Mouse (Mus musculus) heart, adult 2 months (tissue): ENCODE measurements around the gene Stat6.

Source experiments
- CTCF ChIP-seq: fragments of 200-600 bp; IDR thresholded peaks from 2 replicates; pipeline ENCODE4 v1.8.1; 2022; ENCODE audit warnings: antibody characterized with exemption, mild to moderate bottlenecking, moderate library complexity
- EP300 ChIP-seq: fragments of 200-500 bp; IDR thresholded peaks from 2 replicates; pipeline ENCODE4 v1.6.1; 2011; ENCODE audit warnings: low read depth, low read length, control low read depth; ENCODE audit not compliant: insufficient read depth

- TF ChIP-seq CTCF (no peak), EP300 (no peak)
Measured at GRCm38 (mm10) chr10:127605756-127606155, 37.0 kb upstream of the Stat6 start.
